Mouse (Mus musculus) ovary, adult 2 months (tissue): ENCODE measurements around the gene Gm21996. TPM values are rescaled to one million over a fixed set of nuclear protein-coding genes. Genes with fewer than 3 reads are reported as not detected.

Experiments
- polyA plus RNA-seq: library from polyadenylated mRNA; depleted of rRNA; stranded (reverse); fragments of >200 nt; gene quantifications from 2 replicates; pipeline ENCODE4 v1.2.3, GENCODE M21; 2012; rRNA removed

Gm21996 gene
- not detected in 2 replicates for polyA plus RNA-seq

GRCm38 (mm10) chrY:89745432-89745831, at the start of gene Gm21996:
Gene Gm21996 (minus strand): TSS chrY:89745532.

